Mouse (Mus musculus) liver, postnatal 0 days (tissue): ENCODE measurements around the gene Flt1. TPM values are rescaled to one million over a fixed set of nuclear protein-coding genes. Genes with fewer than 3 reads are reported as not detected.

Source experiments
- ATAC-seq: fragments of 200-750 bp; cut with Nextera tagmentation; 2 replicates; pipeline ENCODE4 v1.8.0; 2017; ENCODE audit warnings: mild to moderate bottlenecking, moderate library complexity
- DNase-seq: peaks from one replicate; pipeline ENCODE4 v3.0.0-alpha.2; 2016
- H3K27ac ChIP-seq: fragments of 300-500 bp; sonication (generic); 2 replicates; pipeline ENCODE4 v1.5.1; 2014; ENCODE audit warnings: antibody characterized with exemption, moderate library complexity, mild to moderate bottlenecking, low read depth
- H3K27me3 ChIP-seq: fragments of 300-500 bp; sonication (generic); 2 replicates; pipeline ENCODE4 v1.6.1; 2014; ENCODE audit warnings: low read length, control low read depth, mixed read lengths; ENCODE audit not compliant: insufficient read depth
- H3K36me3 ChIP-seq: fragments of 300-500 bp; sonication (generic); replicated peaks from 2 replicates; pipeline ENCODE4 v1.6.1; 2014; ENCODE audit warnings: mild to moderate bottlenecking, control low read depth, low read length, moderate library complexity, mixed read lengths; ENCODE audit not compliant: insufficient read depth
- H3K4me1 ChIP-seq: fragments of 300-500 bp; sonication (generic); 2 replicates; pipeline ENCODE4 v1.6.1; 2014; ENCODE audit warnings: antibody characterized with exemption, mild to moderate bottlenecking, control low read depth; ENCODE audit not compliant: insufficient read depth
- H3K4me2 ChIP-seq: fragments of 300-500 bp; sonication (generic); 2 replicates; pipeline ENCODE4 v1.6.1; 2014; ENCODE audit warnings: low read depth, mild to moderate bottlenecking, low read length, moderate library complexity, mixed read lengths
- H3K4me3 ChIP-seq: fragments of 300-500 bp; sonication (generic); 2 replicates; pipeline ENCODE4 v1.5.1; 2014; ENCODE audit warnings: low read depth, low read length
- H3K9ac ChIP-seq: fragments of 300-500 bp; sonication (generic); replicated peaks from 2 replicates; pipeline ENCODE4 v1.6.1; 2014; ENCODE audit warnings: mild to moderate bottlenecking, moderate library complexity
- H3K9me3 ChIP-seq: fragments of 300-500 bp; sonication (generic); 2 replicates; pipeline ENCODE4 v1.6.1; 2016; ENCODE audit warnings: mild to moderate bottlenecking, control low read depth, low read length, mixed read lengths
- CTCF ChIP-seq: sonication (generic); IDR thresholded peaks from 2 replicates; pipeline ENCODE4 v1.5.1; 2016; ENCODE audit warnings: antibody characterized with exemption, low read depth
- EP300 ChIP-seq: IDR thresholded peaks from 2 replicates; pipeline ENCODE4 v1.6.1; 2016; ENCODE audit warnings: antibody characterized with exemption, low read depth, mild to moderate bottlenecking
- WGBS: fragments of 180-500 bp; shearing (Covaris S2); extraction: QIAGEN DNeasy Blood & Tissue Kit; methylation state at CpG from one replicate; pipeline ENCODE4 v1.1.7; 2014; ENCODE audit not compliant: insufficient replicate concordance; 5-methylcytosine and 5-hydroxymethylcytosine counted together
- polyA plus RNA-seq: library from polyadenylated mRNA; unstranded; fragments of >200 nt; fragmentation: Nextera tagmentation; extraction: Ambion mirVana; gene quantifications from 2 replicates; pipeline ENCODE4 v1.2.1, GENCODE M21; 2015

The Flt1 gene
- polyA plus RNA-seq, 1 experiment from 2014 or later, result 2.8 TPM

DNA sequence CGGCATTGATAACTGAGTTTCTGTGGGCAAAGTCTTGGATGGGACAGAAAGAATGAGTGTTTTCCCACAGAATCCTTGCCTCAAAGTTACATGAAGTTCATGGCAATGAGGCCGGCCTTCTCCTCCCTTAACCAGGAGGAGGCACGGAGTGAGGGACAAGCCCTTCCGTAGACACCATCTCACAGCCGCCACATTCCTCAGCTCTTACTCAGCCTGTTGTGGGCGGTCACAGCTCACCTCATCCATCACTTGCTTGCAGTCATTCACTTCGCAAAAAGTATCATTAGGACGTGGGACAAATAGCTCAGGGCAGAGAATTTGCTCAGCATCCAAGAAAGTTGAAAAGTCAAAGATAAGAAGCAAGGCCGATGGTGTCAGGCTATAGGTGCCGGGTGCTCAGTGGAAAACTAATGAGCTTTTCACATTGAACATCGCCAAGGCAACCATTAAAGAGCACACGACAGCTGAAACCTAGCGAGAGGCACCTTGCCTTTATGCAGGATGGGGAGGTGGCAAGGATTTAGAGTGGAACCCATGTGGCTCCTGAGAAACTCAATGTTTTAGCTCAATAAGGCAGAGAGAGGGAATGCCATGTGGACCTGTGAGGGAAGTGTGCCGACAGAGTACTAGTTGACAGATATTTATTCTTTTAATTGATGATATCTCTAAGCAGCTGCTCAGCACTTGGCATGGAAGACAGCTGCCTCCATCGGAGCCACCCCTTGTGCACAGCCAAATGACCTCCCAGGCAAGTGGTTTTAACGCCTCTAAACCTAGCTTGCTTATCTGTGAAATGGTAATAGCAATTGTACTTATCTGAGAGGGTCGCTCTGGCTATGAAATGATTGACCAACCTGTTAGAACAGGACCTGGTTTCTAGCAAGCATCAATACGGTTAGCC lies 124.1 kb downstream of the Flt1 start:
- Histone ChIP-seq H3K4me1 (no peaks in the 10 kb centered on the region), H3K4me3 (no peak overlapping the region), H3K9me3 (no peaks in the 10 kb centered on the region), H3K36me3 (no peaks in the 10 kb centered on the region), H3K4me2 (no peak overlapping the region), H3K27ac (no peak overlapping the region), H3K27me3 (no peaks in the 10 kb centered on the region), H3K9ac (no peak overlapping the region)
- ATAC-seq, result no peak
- no peak for TF ChIP-seq EP300
- no peak for TF ChIP-seq CTCF
- no peak for DNase-seq
- WGBS, result 71% methylated on average over 18 of the region's 18 CpGs

DNA sequence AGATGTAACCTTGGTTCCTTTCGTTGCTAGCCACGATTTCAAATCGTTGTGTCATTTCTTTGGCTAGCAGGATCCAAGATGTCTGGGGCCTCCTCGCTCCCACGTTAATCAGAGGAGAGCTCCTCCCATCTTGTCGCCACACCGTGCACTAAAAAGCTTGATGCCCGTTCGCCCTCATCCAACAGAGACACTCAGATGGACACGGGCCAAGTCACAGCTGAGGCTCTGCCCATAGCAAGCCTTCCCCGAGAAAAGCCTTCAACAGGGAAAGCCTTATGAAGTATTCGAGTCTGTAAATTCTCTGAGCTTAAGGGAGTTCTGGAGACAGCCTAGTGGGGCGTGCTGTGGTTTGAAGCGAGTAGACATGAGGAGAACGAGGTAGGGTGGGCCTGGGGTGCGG lies 128.0 kb downstream of the Flt1 start:
- Histone ChIP-seq H3K4me3 (no peak overlapping the region), H3K9me3 (no peaks in the 10 kb centered on the region), H3K36me3 (no peaks in the 10 kb centered on the region), H3K27me3 (no peaks in the 10 kb centered on the region), H3K4me2 (no peak overlapping the region), H3K4me1 (no peaks in the 10 kb centered on the region), H3K9ac (no peak overlapping the region), H3K27ac (no peak overlapping the region)
- DNase-seq, result no peak
- TF ChIP-seq CTCF (no peak), EP300 (no peak)
- WGBS, result 80% methylated on average over 16 of the region's 16 CpGs
- no peak for ATAC-seq

DNA sequence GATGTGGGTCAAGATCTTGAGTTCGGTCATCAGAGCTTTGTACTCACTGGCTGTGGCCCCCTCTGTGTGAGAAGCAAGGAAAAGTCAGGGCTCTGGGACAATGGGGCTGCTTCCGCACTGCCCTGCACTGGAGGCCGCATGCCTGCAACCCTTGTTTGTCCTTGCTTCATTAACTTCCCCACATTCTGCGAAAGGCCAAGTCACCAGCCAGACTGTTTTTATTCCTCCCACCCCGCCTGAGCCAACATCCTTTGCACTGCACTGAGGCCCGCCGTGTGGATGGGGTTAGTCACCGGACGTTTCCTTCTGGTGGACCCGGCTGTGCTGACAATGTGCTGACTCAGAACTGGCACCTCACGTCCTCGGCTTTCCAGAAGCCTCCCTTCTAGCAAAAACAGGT lies 136.0 kb downstream of the Flt1 start:
- DNase-seq (peak; percentile 39), ATAC-seq (peak; percentile 60; the same call in 1 of the 2 replicates)

DNA sequence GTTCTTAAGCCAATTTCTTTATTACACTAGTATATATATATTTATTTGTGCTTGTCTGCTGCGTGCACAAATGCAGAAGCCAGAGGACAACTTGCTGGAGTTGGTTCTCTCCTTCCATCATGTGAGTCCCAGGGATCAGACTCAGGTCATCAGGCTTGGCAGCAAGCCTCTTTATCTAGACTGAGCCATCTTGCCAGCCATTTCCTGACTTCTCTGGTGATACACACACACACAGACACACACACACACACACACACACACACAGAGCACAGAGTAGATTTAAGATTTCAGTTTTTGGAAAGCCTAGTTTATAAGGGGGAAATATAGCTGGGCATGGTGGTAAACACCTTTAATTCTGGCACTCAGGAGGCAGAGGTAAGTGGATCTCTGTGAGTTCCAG lies 140.7 kb downstream of the Flt1 start:
- H3K27ac ChIP-seq, result no peak overlapping the region
- 61% methylated on average over 1 of the region's 1 CpGs for WGBS
- no peaks in the 10 kb centered on the region for H3K27me3 ChIP-seq
- H3K4me2 ChIP-seq, result no peak overlapping the region
- H3K9ac ChIP-seq, result no peak overlapping the region
- no peaks in the 10 kb centered on the region for H3K9me3 ChIP-seq
- ATAC-seq, result no peak
- no peaks in the 10 kb centered on the region for H3K36me3 ChIP-seq
- TF ChIP-seq CTCF (no peak), EP300 (no peak)
- no peak for DNase-seq
- H3K4me3 ChIP-seq, result no peak overlapping the region
- H3K4me1 ChIP-seq, result no peaks in the 10 kb centered on the region

More for the DNA sequence above, 136.0 kb downstream of the Flt1 start:
- Histone ChIP-seq H3K4me3 (no peak overlapping the region), H3K36me3 (no peaks in the 10 kb centered on the region), H3K27ac (peak overlapping the region; percentile 39; the same call in 1 of the 2 replicates), H3K9ac (no peak overlapping the region), H3K9me3 (no peaks in the 10 kb centered on the region), H3K4me1 (no peaks in the 10 kb centered on the region), H3K27me3 (no peaks in the 10 kb centered on the region), H3K4me2 (no peak overlapping the region)
- 25% methylated on average over 12 of the region's 12 CpGs for WGBS
- no peak for TF ChIP-seq EP300
- no peak for TF ChIP-seq CTCF

DNA sequence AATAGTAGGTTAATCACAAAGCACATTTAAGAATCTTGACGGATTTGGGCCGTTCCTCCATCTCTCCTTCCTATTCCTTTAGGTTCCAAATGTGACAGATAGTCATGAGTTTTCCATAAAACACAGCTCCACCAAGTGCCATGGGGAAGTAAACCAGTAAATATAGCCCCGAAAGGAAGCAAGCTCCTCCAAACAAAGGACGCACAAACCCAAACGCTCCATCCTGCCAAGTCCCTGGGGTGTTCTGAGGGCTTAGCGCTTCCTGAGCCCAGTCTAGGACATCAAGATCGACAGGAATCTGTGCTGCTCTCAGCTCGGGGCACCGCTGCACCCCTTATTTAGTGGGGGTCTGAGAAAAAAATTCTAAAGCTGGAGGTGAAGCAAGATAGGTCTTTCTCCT lies 141.2 kb downstream of the Flt1 start:
- Histone ChIP-seq H3K4me3 (no peak overlapping the region), H3K36me3 (no peaks in the 10 kb centered on the region), H3K9ac (no peak overlapping the region), H3K4me2 (no peak overlapping the region), H3K4me1 (no peaks in the 10 kb centered on the region), H3K27me3 (no peaks in the 10 kb centered on the region), H3K9me3 (no peaks in the 10 kb centered on the region), H3K27ac (no peak overlapping the region)
- WGBS, result 46% methylated on average over 9 of the region's 9 CpGs
- no peak for ATAC-seq
- TF ChIP-seq CTCF, result no peak
- TF ChIP-seq EP300, result no peak
- DNase-seq, result no peak

DNA sequence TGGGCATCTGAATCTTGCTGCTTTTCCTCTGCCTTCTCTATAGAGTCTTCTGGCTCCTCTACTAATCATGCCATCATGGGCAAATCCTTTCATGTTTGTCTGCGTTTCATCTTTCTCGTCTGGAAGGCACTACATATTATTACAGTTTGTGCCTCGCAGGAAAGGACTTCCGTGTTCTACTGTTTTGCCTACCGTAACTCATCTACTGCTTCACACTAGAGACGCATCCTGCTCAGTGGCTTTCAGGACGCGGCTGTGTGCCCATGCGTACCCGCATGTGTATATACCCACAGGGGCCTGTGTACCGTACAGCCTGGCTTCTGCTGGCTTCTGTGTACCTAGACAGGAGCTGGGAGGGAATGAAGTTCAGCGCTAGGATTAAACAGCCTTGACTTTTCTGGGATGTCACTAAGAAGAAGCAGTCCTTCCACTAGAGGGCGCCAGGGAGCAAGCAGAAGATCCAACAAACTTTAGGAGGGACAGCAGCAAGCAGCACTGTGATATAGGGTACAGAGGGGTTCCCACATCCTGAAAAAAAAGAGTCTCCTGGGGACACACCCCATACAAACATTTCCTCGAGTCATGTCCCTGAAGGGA lies 142.0 kb downstream of the Flt1 start:
- peak overlapping the region; percentile 29; the same call in 1 of the 2 replicates for H3K4me2 ChIP-seq
- WGBS, result 32% methylated on average over 14 of the region's 14 CpGs
- ATAC-seq, result no peak

More for the DNA sequence above, 142.0 kb downstream of the Flt1 start:
- TF ChIP-seq EP300, result no peak
- TF ChIP-seq CTCF, result peak; percentile 91
- no peaks in the 10 kb centered on the region for H3K4me1 ChIP-seq
- no peaks in the 10 kb centered on the region for H3K9me3 ChIP-seq
- no peaks in the 10 kb centered on the region for H3K36me3 ChIP-seq
- H3K27me3 ChIP-seq, result no peaks in the 10 kb centered on the region
- no peak overlapping the region for H3K27ac ChIP-seq
- H3K9ac ChIP-seq, result no peak overlapping the region
- DNase-seq, result peak; percentile 84
- H3K4me3 ChIP-seq, result no peak overlapping the region
